Mouse (Mus musculus): Measurements from ENCODE around the gene Krt42. TPM values are rescaled to one million over a fixed set of nuclear protein-coding genes. Genes with fewer than 3 reads are reported as not detected.
A peak's percentile ranks its signal among the peaks of the same experiment; 100 is the strongest.
"Not testable (repeated sequence)": the region's sequence is repeated elsewhere in the genome, so short reads cannot be mapped to it uniquely, and the experiment has no call there.

The Krt42 gene
- not detected in 2 replicates for polyA plus RNA-seq (2015; fragmentation: Nextera tagmentation; extraction: Ambion mirVana)

GRCm38 (mm10) chr11:100269821-100270332, at the start of gene Krt42:
Gene Krt42 (minus strand): TSS chr11:100269871.
- Histone ChIP-seq H3K4me1 (replicated peaks) (no peaks in the 10 kb centered on the region), H3K9ac (no peak within 1 kb of the TSS), H3K27ac (no peak within 1 kb of the TSS), H3K4me3 (replicated peaks) (no peak within 1 kb of the TSS), H3K36me3 (no peaks in the 10 kb centered on the region), H3K9me3 (replicated peaks) (no peaks in the 10 kb centered on the region), H3K4me2 (no peak within 1 kb of the TSS), H3K27me3 (no peaks in the 10 kb centered on the region)
- DNase-seq: no peak
- ATAC-seq (ENCODE audit: low read depth): no peak
- WGBS (ENCODE audit: insufficient replicate concordance): 65% methylated on average over 7 of the region's 7 CpGs

GRCm38 (mm10) chr11:100318529-100319451, 49.1 kb upstream of the Krt42 start:
- peak; percentile 35 for ATAC-seq (ENCODE audit: low read depth)
- no peaks in the 10 kb centered on the region for H3K27me3 ChIP-seq
- H3K27ac ChIP-seq: peak overlapping the region; percentile 96
- peak overlapping the region; percentile 65 for H3K4me3 ChIP-seq (replicated peaks)
- 48% methylated on average over 10 of the region's 10 CpGs for WGBS (ENCODE audit: insufficient replicate concordance)
- peaks cover 25% of the 10 kb centered on the region for H3K36me3 ChIP-seq
- H3K4me2 ChIP-seq: peak overlapping the region; percentile 73
- H3K4me1 ChIP-seq (replicated peaks): peaks cover 43% of the 10 kb centered on the region
- peak; percentile 65 for DNase-seq
- H3K9ac ChIP-seq: peak overlapping the region; percentile 78
- no peaks in the 10 kb centered on the region for H3K9me3 ChIP-seq (replicated peaks)

GRCm38 (mm10) chr11:100317826-100318380, 48.2 kb upstream of the Krt42 start:
- peak overlapping the region; percentile 73 for H3K4me2 ChIP-seq
- H3K36me3 ChIP-seq: peaks cover 25% of the 10 kb centered on the region
- ATAC-seq (ENCODE audit: low read depth) (no peak), DNase-seq (peak; percentile 43)
- H3K9ac ChIP-seq: peak overlapping the region; percentile 78
- H3K9me3 ChIP-seq (replicated peaks): no peaks in the 10 kb centered on the region
- H3K27me3 ChIP-seq: no peaks in the 10 kb centered on the region
- H3K4me1 ChIP-seq (replicated peaks): peaks cover 43% of the 10 kb centered on the region
- WGBS (ENCODE audit: insufficient replicate concordance): 21% methylated on average over 6 of the region's 6 CpGs
- H3K27ac ChIP-seq: peak overlapping the region; percentile 96
- H3K4me3 ChIP-seq (replicated peaks): peak overlapping the region; percentile 65; the same call in 1 of the 2 replicates

DNA sequence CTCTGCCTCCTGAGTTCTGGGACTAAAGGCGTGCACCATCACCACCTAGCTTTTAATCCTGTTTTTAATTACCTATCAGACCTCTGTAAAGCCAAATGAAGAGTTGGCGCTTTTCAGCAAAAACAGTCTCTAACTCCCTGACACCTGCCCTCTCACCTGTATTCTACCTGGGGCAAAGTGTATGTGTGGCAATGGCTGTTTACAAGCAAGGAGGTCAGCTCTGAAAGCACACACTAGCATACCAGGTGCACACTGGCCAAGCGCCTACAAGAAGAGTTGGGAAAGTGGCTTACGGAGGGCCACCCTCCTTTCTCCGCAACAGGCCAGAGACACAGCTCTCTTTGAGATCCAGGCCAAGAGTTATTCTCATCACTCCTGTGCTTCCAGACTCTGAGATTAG, 45.8 kb upstream of the Krt42 start:
- no peaks in the 10 kb centered on the region for H3K9me3 ChIP-seq (replicated peaks)
- H3K27me3 ChIP-seq: no peaks in the 10 kb centered on the region
- peaks cover 29% of the 10 kb centered on the region for H3K4me1 ChIP-seq (replicated peaks)
- no peak for ATAC-seq (ENCODE audit: low read depth)
- no peak for DNase-seq
- no peak overlapping the region for H3K9ac ChIP-seq
- H3K36me3 ChIP-seq: peaks cover under 1% of the 10 kb centered on the region
- no peak overlapping the region for H3K27ac ChIP-seq
- no peak overlapping the region for H3K4me3 ChIP-seq (replicated peaks)
- H3K4me2 ChIP-seq: no peak overlapping the region
- 87% methylated on average over 5 of the region's 5 CpGs for WGBS (ENCODE audit: insufficient replicate concordance)

DNA sequence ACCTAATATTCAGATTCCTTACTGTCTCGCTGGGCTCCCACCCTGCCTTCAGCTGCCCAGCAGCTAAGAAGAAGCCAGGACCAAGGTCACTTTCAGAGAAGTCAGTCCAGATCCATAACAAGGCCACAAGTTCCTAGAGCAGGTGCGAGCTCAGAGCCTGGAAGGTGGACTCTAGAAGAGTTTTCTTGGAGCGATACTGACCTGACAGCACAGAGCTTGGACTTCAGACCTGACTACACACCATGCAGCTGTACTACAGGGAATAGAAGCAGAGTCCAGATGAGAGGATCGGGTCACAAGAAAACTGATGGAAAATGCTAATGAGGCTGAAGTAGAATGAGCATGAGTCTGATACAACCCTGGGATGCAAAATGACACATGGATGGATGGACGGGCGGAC, 43.8 kb upstream of the Krt42 start:
- no peak overlapping the region for H3K4me3 ChIP-seq (replicated peaks)
- no peaks in the 10 kb centered on the region for H3K27me3 ChIP-seq
- ATAC-seq (ENCODE audit: low read depth): no peak
- peaks cover 21% of the 10 kb centered on the region for H3K4me1 ChIP-seq (replicated peaks)
- no peak overlapping the region for H3K9ac ChIP-seq
- no peak for DNase-seq
- H3K4me2 ChIP-seq: no peak overlapping the region
- no peaks in the 10 kb centered on the region for H3K36me3 ChIP-seq
- no peaks in the 10 kb centered on the region for H3K9me3 ChIP-seq (replicated peaks)
- no peak overlapping the region for H3K27ac ChIP-seq
- 75% methylated on average over 6 of the region's 6 CpGs for WGBS (ENCODE audit: insufficient replicate concordance)

GRCm38 (mm10) chr11:100312096-100312679, 42.5 kb upstream of the Krt42 start:
- no peak for ATAC-seq (ENCODE audit: low read depth)
- Histone ChIP-seq H3K36me3 (no peaks in the 10 kb centered on the region), H3K4me1 (replicated peaks) (peaks cover 8% of the 10 kb centered on the region), H3K27me3 (no peaks in the 10 kb centered on the region), H3K4me3 (replicated peaks) (no peak overlapping the region), H3K9ac (no peak overlapping the region), H3K4me2 (no peak overlapping the region), H3K9me3 (replicated peaks) (no peaks in the 10 kb centered on the region), H3K27ac (no peak overlapping the region)
- DNase-seq: no peak
- 42% methylated on average over 5 of the region's 5 CpGs for WGBS (ENCODE audit: insufficient replicate concordance)

DNA sequence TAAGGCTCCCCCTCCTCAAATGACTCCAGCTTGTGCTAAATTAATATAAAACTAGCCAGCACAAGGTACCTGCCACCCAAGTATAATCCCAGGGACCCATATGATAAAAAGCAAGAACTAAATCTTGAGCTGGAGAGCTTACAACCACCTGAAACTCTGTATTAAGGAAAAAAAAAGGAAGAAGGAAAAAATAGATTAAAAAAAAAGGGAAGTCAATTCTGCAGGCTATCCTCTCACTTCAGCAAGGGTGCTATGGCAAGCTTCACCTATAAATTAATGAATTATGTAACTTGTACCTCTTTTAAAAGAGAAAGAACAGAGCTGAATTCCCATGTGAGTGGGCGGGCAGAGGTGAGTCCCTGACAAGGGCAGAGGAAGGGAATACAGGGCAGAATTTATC, 42.0 kb upstream of the Krt42 start:
- no peak for ATAC-seq (ENCODE audit: low read depth)
- DNase-seq: no peak
- no peaks in the 10 kb centered on the region for H3K27me3 ChIP-seq
- H3K9me3 ChIP-seq (replicated peaks): no peaks in the 10 kb centered on the region
- no peak overlapping the region for H3K4me3 ChIP-seq (replicated peaks)
- no peaks in the 10 kb centered on the region for H3K36me3 ChIP-seq
- no peak overlapping the region for H3K27ac ChIP-seq
- H3K4me1 ChIP-seq (replicated peaks): peaks cover 6% of the 10 kb centered on the region; the same call in 1 of the 2 replicates
- no peak overlapping the region for H3K9ac ChIP-seq
- 67% methylated on average over 1 of the region's 1 CpGs for WGBS (ENCODE audit: insufficient replicate concordance)
- H3K4me2 ChIP-seq: no peak overlapping the region

- H3K36me3 ChIP-seq; H3K27me3 ChIP-seq; H3K9ac ChIP-seq; H3K9me3 ChIP-seq (replicated peaks); ATAC-seq (ENCODE audit: low read depth); DNase-seq; H3K27ac ChIP-seq; H3K4me3 ChIP-seq (replicated peaks); H3K4me2 ChIP-seq; H3K4me1 ChIP-seq (replicated peaks): not testable (repeated sequence)
- WGBS (ENCODE audit: insufficient replicate concordance): 75% methylated on average over 6 of the region's 6 CpGs
These were observed 39.0 kb upstream of the Krt42 start for GRCm38 (mm10) chr11:100308672-100309071.

GRCm38 (mm10) chr11:100307900-100308299, 38.2 kb upstream of the Krt42 start:
- no peak for ATAC-seq (ENCODE audit: low read depth)
- H3K4me2 ChIP-seq: no peak overlapping the region
- no peaks in the 10 kb centered on the region for H3K9me3 ChIP-seq (replicated peaks)
- H3K36me3 ChIP-seq: no peaks in the 10 kb centered on the region
- H3K9ac ChIP-seq: no peak overlapping the region
- 0 out of 2 replicates have a peak, but pooled peaks cover 4% of the 10 kb centered on the region for H3K27me3 ChIP-seq
- 73% methylated on average over 5 of the region's 5 CpGs for WGBS (ENCODE audit: insufficient replicate concordance)
- no peak for DNase-seq
- H3K27ac ChIP-seq: no peak overlapping the region
- H3K4me3 ChIP-seq (replicated peaks): no peak overlapping the region
- no peaks in the 10 kb centered on the region for H3K4me1 ChIP-seq (replicated peaks)

- ATAC-seq (ENCODE audit: low read depth): no peak
- WGBS (ENCODE audit: insufficient replicate concordance): 22% methylated on average over 5 of the region's 5 CpGs
These were observed 31.6 kb upstream of the Krt42 start for GRCm38 (mm10) chr11:100301292-100301691.

GRCm38 (mm10) chr11:100300293-100300692, 30.6 kb upstream of the Krt42 start:
- H3K4me1 ChIP-seq (replicated peaks): peaks cover 5% of the 10 kb centered on the region
- ATAC-seq (ENCODE audit: low read depth): no peak
- H3K9ac ChIP-seq: no peak overlapping the region
- WGBS (ENCODE audit: insufficient replicate concordance): 6% methylated on average over 5 of the region's 5 CpGs
- DNase-seq: peak; percentile 65
- H3K27me3 ChIP-seq: 0 out of 2 replicates have a peak, but pooled peaks cover under 1% of the 10 kb centered on the region
- H3K9me3 ChIP-seq (replicated peaks): no peaks in the 10 kb centered on the region
- no peak overlapping the region for H3K4me3 ChIP-seq (replicated peaks)
- H3K27ac ChIP-seq: no peak overlapping the region
- no peaks in the 10 kb centered on the region for H3K36me3 ChIP-seq
- no peak overlapping the region for H3K4me2 ChIP-seq

More at GRCm38 (mm10) chr11:100301292-100301691, 31.6 kb upstream of the Krt42 start:
- H3K9ac ChIP-seq: no peak overlapping the region
- no peak overlapping the region for H3K27ac ChIP-seq
- no peak overlapping the region for H3K4me3 ChIP-seq (replicated peaks)
- peaks cover 5% of the 10 kb centered on the region for H3K4me1 ChIP-seq (replicated peaks)
- H3K9me3 ChIP-seq (replicated peaks): no peaks in the 10 kb centered on the region
- H3K27me3 ChIP-seq: 0 out of 2 replicates have a peak, but pooled peaks cover 4% of the 10 kb centered on the region
- no peak for DNase-seq
- H3K36me3 ChIP-seq: no peaks in the 10 kb centered on the region
- H3K4me2 ChIP-seq: no peak overlapping the region

All from liver, embryonic 13.5 days (tissue).